Mouse (Mus musculus): ENCODE data around the gene 2410131K14Rik. TPM values are rescaled to one million over a fixed set of nuclear protein-coding genes. Genes with fewer than 3 reads are reported as not detected.

The 2410131K14Rik gene
- total and polyA plus RNA-seq, 3 experiments = 7.8 to 9.8 (median 9.2) TPM

GRCm38 (mm10) chr5:118197421-118197820 lies 47.6 kb upstream of the 2410131K14Rik start:
- Histone ChIP-seq H3K4me3 (replicated peaks in 1 of 3; ENCODE audit: low read depth in 2 of 3, low read length in 2 of 3, poor library complexity in 1 of 3) (no peak overlapping the region), H3K4me1 (ENCODE audit: control insufficient read depth in 1 of 2, insufficient read depth in 2 of 2) (no peaks in the 10 kb centered on the region), H3K27me3 (replicated peaks) (no peaks in the 10 kb centered on the region), H3K27ac (ENCODE audit: insufficient read depth, low read depth) (no peak overlapping the region), H3K9me3 (replicated peaks; ENCODE audit: low read length) (no peaks in the 10 kb centered on the region), H3K79me2 (replicated peaks; ENCODE audit: control insufficient read depth, extremely low read depth, insufficient read depth, poor library complexity, severe bottlenecking) (no peaks in the 10 kb centered on the region), H3K9ac (ENCODE audit: insufficient read depth, low read depth) (no peak overlapping the region), H3K36me3 (replicated peaks in 1 of 2; ENCODE audit: control insufficient read depth in 1 of 2, insufficient read depth in 1 of 2, low read length in 1 of 2) (peaks cover 0 to 28% of the 10 kb centered on the region in 2 experiments), H3K4me2 (ENCODE audit: insufficient read depth, low read depth, poor library complexity, severe bottlenecking) (no peak overlapping the region)
- DNase-seq (ENCODE audit: extremely low read depth) = no peak
- dilution Hi-C loops (cut with MboI; ENCODE audit: extremely low pct_ligation_motif_present, extremely low pct_unique_long_range_greater_than_20kb, low sequenced_read_pairs) (no loop called here), in situ Hi-C loops (cut with MboI; ENCODE audit: low pct_ligation_motif_present, low pct_unique_long_range_greater_than_20kb, low sequenced_read_pairs) (no loop called here)
- no peak for TF ChIP-seq ELF1 (IDR thresholded peaks at IDR 0.05; ENCODE audit: low read depth, low read length)
- no peak for TF ChIP-seq IRF4 (IDR thresholded peaks at IDR 0.05; ENCODE audit: low read depth, low read length)
- TF ChIP-seq MAFK (IDR thresholded peaks at IDR 0.05; ENCODE audit: insufficient replicate concordance, low read length) = no peak

- Histone ChIP-seq H3K27ac (ENCODE audit: insufficient read depth, low read depth) (no peak overlapping the region), H3K9me3 (replicated peaks; ENCODE audit: low read length) (no peaks in the 10 kb centered on the region), H3K36me3 (replicated peaks in 1 of 2; ENCODE audit: control insufficient read depth in 1 of 2, insufficient read depth in 1 of 2, low read length in 1 of 2) (peaks cover 0 to 22% of the 10 kb centered on the region in 2 experiments), H3K4me2 (ENCODE audit: insufficient read depth, low read depth, poor library complexity, severe bottlenecking) (no peak overlapping the region), H3K79me2 (replicated peaks; ENCODE audit: control insufficient read depth, extremely low read depth, insufficient read depth, poor library complexity, severe bottlenecking) (no peaks in the 10 kb centered on the region), H3K4me1 (ENCODE audit: control insufficient read depth in 1 of 2, insufficient read depth in 2 of 2) (no peaks in the 10 kb centered on the region), H3K4me3 (replicated peaks in 1 of 3; ENCODE audit: low read depth in 2 of 3, low read length in 2 of 3, poor library complexity in 1 of 3) (no peak overlapping the region), H3K27me3 (replicated peaks) (no peaks in the 10 kb centered on the region), H3K9ac (ENCODE audit: insufficient read depth, low read depth) (no peak overlapping the region)
- DNase-seq (ENCODE audit: extremely low read depth) = no peak
- in situ Hi-C loops (cut with MboI; ENCODE audit: low pct_ligation_motif_present, low pct_unique_long_range_greater_than_20kb, low sequenced_read_pairs) = no loop called here
- dilution Hi-C loops (cut with MboI; ENCODE audit: extremely low pct_ligation_motif_present, extremely low pct_unique_long_range_greater_than_20kb, low sequenced_read_pairs) = no loop called here
- TF ChIP-seq PAX5 (IDR thresholded peaks at IDR 0.05; ENCODE audit: low read length) = no peak
- no peak for TF ChIP-seq POLR2AphosphoS2 (IDR thresholded peaks at IDR 0.05; ENCODE audit: low read depth, low read length)
- no peak for TF ChIP-seq USF1 (IDR thresholded peaks at IDR 0.05; ENCODE audit: low read depth, low read length)
- TF ChIP-seq POLR2A (IDR thresholded peaks at IDR 0.05; ENCODE audit: low read depth, low read length) = no peak
- TF ChIP-seq CHD1 (IDR thresholded peaks at IDR 0.05; ENCODE audit: low read depth, low read length) = no peak
- TF ChIP-seq ZKSCAN1 (IDR thresholded peaks at IDR 0.05; ENCODE audit: borderline replicate concordance, low read depth, low read length) = no peak
- no peak for TF ChIP-seq MEF2A (IDR thresholded peaks at IDR 0.05; ENCODE audit: borderline replicate concordance, low read depth, low read length)
- TF ChIP-seq ZC3H11A (IDR thresholded peaks at IDR 0.05; ENCODE audit: low read depth, low read length) = no peak
- TF ChIP-seq USF2 (conservative IDR thresholded peaks at IDR 0.05; ENCODE audit: low read depth, low read length) = no peak
- no peak for TF ChIP-seq SMC3 (IDR thresholded peaks at IDR 0.05; ENCODE audit: low read depth, low read length)
- TF ChIP-seq RAD21 (IDR thresholded peaks at IDR 0.05; ENCODE audit: low read depth, low read length) = no peak
- no peak for TF ChIP-seq MYC (IDR thresholded peaks at IDR 0.05; ENCODE audit: low read depth, low read length)
- no peak for TF ChIP-seq EP300 (IDR thresholded peaks at IDR 0.05; ENCODE audit: low read length)
- no peak for TF ChIP-seq GABPA (IDR thresholded peaks at IDR 0.05; ENCODE audit: insufficient replicate concordance, low read depth, low read length)
- TF ChIP-seq NRF1 (IDR thresholded peaks at IDR 0.05; ENCODE audit: low read depth, low read length) = no peak
- TF ChIP-seq UBTF (IDR thresholded peaks at IDR 0.05; ENCODE audit: low read depth, low read length) = no peak
- no peak for TF ChIP-seq ETS1 (conservative IDR thresholded peaks at IDR 0.05; ENCODE audit: low read depth, low read length)
- no peak for TF ChIP-seq E2F4 (IDR thresholded peaks at IDR 0.05; ENCODE audit: insufficient replicate concordance, low read depth, low read length)
- no peak for TF ChIP-seq IRF4 (IDR thresholded peaks at IDR 0.05; ENCODE audit: low read depth, low read length)
These were observed 45.4 kb upstream of the 2410131K14Rik start for GRCm38 (mm10) chr5:118199670-118200069.

Measured in CH12.LX (cell line).